Mouse (Mus musculus): ENCODE results near the gene Fgfr2. TPM values are rescaled to one million over a fixed set of nuclear protein-coding genes. Genes with fewer than 3 reads are reported as not detected.

Gene Fgfr2
- polyA plus RNA-seq, 1 experiment: 14.8 TPM

DNA sequence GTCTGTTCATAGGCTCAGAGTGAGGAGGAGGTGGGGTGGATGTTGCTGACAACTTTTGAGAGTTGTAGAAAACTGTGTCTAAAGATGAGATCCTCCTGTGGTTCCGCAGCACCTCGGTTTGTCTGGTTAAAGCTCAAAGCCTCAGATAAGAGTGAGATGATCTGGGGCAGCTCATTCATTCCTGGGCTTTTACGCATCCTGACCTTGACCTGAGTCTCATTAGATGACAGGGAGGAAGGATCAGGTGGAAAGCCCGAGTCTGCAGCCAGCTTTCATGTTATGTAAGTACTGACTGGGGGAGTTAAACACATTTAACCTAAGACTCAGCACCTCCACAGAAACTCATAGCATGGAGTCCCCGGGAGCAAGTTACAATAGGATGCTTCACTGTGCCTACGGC, 1096.5 kb downstream of the Fgfr2 start:
- Histone ChIP-seq H3K36me3 (ENCODE audit: control insufficient read depth, insufficient read depth, low read length) (no peaks in the 10 kb centered on the region), H3K4me3 (ENCODE audit: insufficient read depth, low read depth, low read length) (no peak overlapping the region), H3K27ac (ENCODE audit: insufficient read depth, low read depth, low read length) (no peak overlapping the region), H3K4me1 (ENCODE audit: control insufficient read depth, insufficient read depth, low read length) (no peaks in the 10 kb centered on the region), H3K27me3 (replicated peaks; ENCODE audit: control insufficient read depth, insufficient read depth, low read length) (no peaks in the 10 kb centered on the region)
- WGBS: 47% methylated on average over 6 of the region's 6 CpGs
- TF ChIP-seq CTCF (conservative IDR thresholded peaks at IDR 0.05; ENCODE audit: insufficient read depth, insufficient read length, low read depth, low read length): no peak
- TF ChIP-seq POLR2A (IDR thresholded peaks at IDR 0.05; ENCODE audit: low read depth, low read length): no peak
- DNase-seq: no peak

- Histone ChIP-seq H3K36me3 (ENCODE audit: control insufficient read depth, insufficient read depth, low read length) (no peaks in the 10 kb centered on the region), H3K4me3 (ENCODE audit: insufficient read depth, low read depth, low read length) (no peak overlapping the region), H3K27ac (ENCODE audit: insufficient read depth, low read depth, low read length) (no peak overlapping the region), H3K27me3 (replicated peaks; ENCODE audit: control insufficient read depth, insufficient read depth, low read length) (no peaks in the 10 kb centered on the region), H3K4me1 (ENCODE audit: control insufficient read depth, insufficient read depth, low read length) (no peaks in the 10 kb centered on the region)
- TF ChIP-seq POLR2A (IDR thresholded peaks at IDR 0.05; ENCODE audit: low read depth, low read length) (no peak), CTCF (conservative IDR thresholded peaks at IDR 0.05; ENCODE audit: insufficient read depth, insufficient read length, low read depth, low read length) (no peak)
- no peak for DNase-seq
- WGBS: 72% methylated on average over 6 of the region's 6 CpGs
These were observed 1097.6 kb downstream of the Fgfr2 start for GRCm38 (mm10) chr7:132025591-132025990.

- H3K4me1 ChIP-seq (ENCODE audit: control insufficient read depth, insufficient read depth, low read length): no peaks in the 10 kb centered on the region
- H3K27me3 ChIP-seq (replicated peaks; ENCODE audit: control insufficient read depth, insufficient read depth, low read length): no peaks in the 10 kb centered on the region
- no peaks in the 10 kb centered on the region for H3K36me3 ChIP-seq (ENCODE audit: control insufficient read depth, insufficient read depth, low read length)
- 69% methylated on average over 3 of the region's 3 CpGs for WGBS
- no peak for DNase-seq
- TF ChIP-seq CTCF (conservative IDR thresholded peaks at IDR 0.05; ENCODE audit: insufficient read depth, insufficient read length, low read depth, low read length) (no peak), POLR2A (IDR thresholded peaks at IDR 0.05; ENCODE audit: low read depth, low read length) (no peak)
- H3K4me3 ChIP-seq (ENCODE audit: insufficient read depth, low read depth, low read length): no peak overlapping the region
- H3K27ac ChIP-seq (ENCODE audit: insufficient read depth, low read depth, low read length): no peak overlapping the region
These were observed 1107.2 kb downstream of the Fgfr2 start for GRCm38 (mm10) chr7:132015933-132016332.

GRCm38 (mm10) chr7:132015193-132015592, 1108.0 kb downstream of the Fgfr2 start:
- no peak overlapping the region for H3K4me3 ChIP-seq (ENCODE audit: insufficient read depth, low read depth, low read length)
- H3K4me1 ChIP-seq (ENCODE audit: control insufficient read depth, insufficient read depth, low read length): no peaks in the 10 kb centered on the region
- 20% methylated on average over 3 of the region's 3 CpGs for WGBS
- no peak for DNase-seq
- H3K36me3 ChIP-seq (ENCODE audit: control insufficient read depth, insufficient read depth, low read length): no peaks in the 10 kb centered on the region
- TF ChIP-seq CTCF (conservative IDR thresholded peaks at IDR 0.05; ENCODE audit: insufficient read depth, insufficient read length, low read depth, low read length) (no peak), POLR2A (IDR thresholded peaks at IDR 0.05; ENCODE audit: low read depth, low read length) (no peak)
- no peaks in the 10 kb centered on the region for H3K27me3 ChIP-seq (replicated peaks; ENCODE audit: control insufficient read depth, insufficient read depth, low read length)
- no peak overlapping the region for H3K27ac ChIP-seq (ENCODE audit: insufficient read depth, low read depth, low read length)

DNA sequence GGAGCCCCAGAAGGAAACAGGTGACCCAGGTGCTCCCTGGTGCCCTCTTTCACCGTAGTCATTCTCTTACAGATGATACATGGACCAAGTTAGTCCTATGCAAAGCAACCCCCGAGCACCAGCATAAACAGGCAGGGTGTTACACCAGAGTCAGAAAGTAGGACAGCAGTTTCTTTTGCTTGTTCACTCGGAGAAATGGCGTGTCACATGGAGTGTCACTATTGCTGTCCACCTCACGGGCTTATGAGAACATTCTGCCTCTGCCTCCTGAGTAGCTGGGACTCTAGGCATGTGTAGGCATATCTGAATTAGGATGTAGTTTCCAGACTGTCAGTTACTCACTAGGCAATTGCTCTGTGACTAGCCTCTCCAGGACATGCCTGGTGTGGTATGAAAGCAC, 1109.2 kb downstream of the Fgfr2 start:
- no peak overlapping the region for H3K4me3 ChIP-seq (ENCODE audit: insufficient read depth, low read depth, low read length)
- WGBS: 70% methylated on average over 5 of the region's 5 CpGs
- H3K27me3 ChIP-seq (replicated peaks; ENCODE audit: control insufficient read depth, insufficient read depth, low read length): no peaks in the 10 kb centered on the region
- DNase-seq: no peak
- no peaks in the 10 kb centered on the region for H3K4me1 ChIP-seq (ENCODE audit: control insufficient read depth, insufficient read depth, low read length)
- H3K27ac ChIP-seq (ENCODE audit: insufficient read depth, low read depth, low read length): no peak overlapping the region
- no peak for TF ChIP-seq POLR2A (IDR thresholded peaks at IDR 0.05; ENCODE audit: low read depth, low read length)
- no peak for TF ChIP-seq CTCF (conservative IDR thresholded peaks at IDR 0.05; ENCODE audit: insufficient read depth, insufficient read length, low read depth, low read length)
- no peaks in the 10 kb centered on the region for H3K36me3 ChIP-seq (ENCODE audit: control insufficient read depth, insufficient read depth, low read length)

GRCm38 (mm10) chr7:132012969-132013679, 1110.0 kb downstream of the Fgfr2 start:
- H3K27me3 ChIP-seq (replicated peaks; ENCODE audit: control insufficient read depth, insufficient read depth, low read length): no peaks in the 10 kb centered on the region
- DNase-seq: no peak
- no peak overlapping the region for H3K4me3 ChIP-seq (ENCODE audit: insufficient read depth, low read depth, low read length)
- H3K36me3 ChIP-seq (ENCODE audit: control insufficient read depth, insufficient read depth, low read length): no peaks in the 10 kb centered on the region
- no peak overlapping the region for H3K27ac ChIP-seq (ENCODE audit: insufficient read depth, low read depth, low read length)
- no peaks in the 10 kb centered on the region for H3K4me1 ChIP-seq (ENCODE audit: control insufficient read depth, insufficient read depth, low read length)
- no peak for TF ChIP-seq CTCF (conservative IDR thresholded peaks at IDR 0.05; ENCODE audit: insufficient read depth, insufficient read length, low read depth, low read length)
- TF ChIP-seq POLR2A (IDR thresholded peaks at IDR 0.05; ENCODE audit: low read depth, low read length): no peak
- WGBS: 47% methylated on average over 1 of the region's 1 CpGs

DNA sequence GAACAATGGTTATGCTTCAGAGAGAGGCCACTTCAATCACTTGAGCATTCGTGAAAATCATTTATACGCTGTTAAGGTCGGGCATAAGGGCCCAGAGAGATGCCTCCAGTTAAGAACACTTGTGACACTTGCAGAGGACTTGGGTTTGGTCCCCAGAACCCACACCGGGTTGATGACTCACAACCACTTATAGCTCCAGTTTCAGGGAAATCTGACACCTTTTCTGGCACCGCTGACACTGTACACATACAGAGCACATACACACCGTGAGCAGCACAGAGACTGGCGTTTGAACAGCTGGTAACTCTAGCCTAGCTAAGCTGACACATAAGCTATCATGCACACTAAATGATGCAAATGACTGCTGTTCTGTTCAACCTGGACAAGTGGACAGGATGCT, 1114.1 kb downstream of the Fgfr2 start:
- no peak overlapping the region for H3K27ac ChIP-seq (ENCODE audit: insufficient read depth, low read depth, low read length)
- H3K4me1 ChIP-seq (ENCODE audit: control insufficient read depth, insufficient read depth, low read length): no peaks in the 10 kb centered on the region
- no peaks in the 10 kb centered on the region for H3K27me3 ChIP-seq (replicated peaks; ENCODE audit: control insufficient read depth, insufficient read depth, low read length)
- no peak overlapping the region for H3K4me3 ChIP-seq (ENCODE audit: insufficient read depth, low read depth, low read length)
- TF ChIP-seq POLR2A (IDR thresholded peaks at IDR 0.05; ENCODE audit: low read depth, low read length) (no peak), CTCF (conservative IDR thresholded peaks at IDR 0.05; ENCODE audit: insufficient read depth, insufficient read length, low read depth, low read length) (no peak)
- 56% methylated on average over 7 of the region's 7 CpGs for WGBS
- H3K36me3 ChIP-seq (ENCODE audit: control insufficient read depth, insufficient read depth, low read length): no peaks in the 10 kb centered on the region
- no peak for DNase-seq

Measured in kidney, adult 2 months (tissue).